Mouse (Mus musculus) brain, embryonic 14.5 days (tissue): ENCODE data around the gene Myzap.

Experiments
- CTCF ChIP-seq: fragments of 200-500 bp; IDR thresholded peaks from 2 replicates; pipeline ENCODE4 v1.5.1; 2012; ENCODE audit warnings: inconsistent platforms, mild to moderate bottlenecking, moderate library complexity, borderline replicate concordance; ENCODE audit not compliant: insufficient read depth, insufficient read length; ENCODE audit errors: extremely low read depth
- POLR2A ChIP-seq: fragments of 200-500 bp; IDR thresholded peaks from 2 replicates; pipeline ENCODE4 v1.6.1; 2012; ENCODE audit warnings: mild to moderate bottlenecking, inconsistent platforms, borderline replicate concordance; ENCODE audit not compliant: poor library complexity, insufficient read depth, insufficient read length, severe bottlenecking; ENCODE audit errors: extremely low read depth

GRCm38 (mm10) chr9:71640361-71640927, 48.3 kb upstream of the Myzap start:
- TF ChIP-seq CTCF (no peak), POLR2A (no peak)
